Mouse (Mus musculus) v-Abl transformed pro-B cells (cell line): ENCODE measurements around the gene Abcg4.
"Not testable (repeated sequence)": the region's sequence is repeated elsewhere in the genome, so short reads cannot be mapped to it uniquely, and the experiment has no call there.

Source experiments
- in situ Hi-C, 2 experiments: fragments of 400-800 bp; cut with MboI; formaldehyde crosslinking; loops; one replicate each; pipeline ENCODE4 v1.15.1; 2025; ENCODE audit not compliant: unreplicated experiment in 2 of 2

The Abcg4 gene

DNA sequence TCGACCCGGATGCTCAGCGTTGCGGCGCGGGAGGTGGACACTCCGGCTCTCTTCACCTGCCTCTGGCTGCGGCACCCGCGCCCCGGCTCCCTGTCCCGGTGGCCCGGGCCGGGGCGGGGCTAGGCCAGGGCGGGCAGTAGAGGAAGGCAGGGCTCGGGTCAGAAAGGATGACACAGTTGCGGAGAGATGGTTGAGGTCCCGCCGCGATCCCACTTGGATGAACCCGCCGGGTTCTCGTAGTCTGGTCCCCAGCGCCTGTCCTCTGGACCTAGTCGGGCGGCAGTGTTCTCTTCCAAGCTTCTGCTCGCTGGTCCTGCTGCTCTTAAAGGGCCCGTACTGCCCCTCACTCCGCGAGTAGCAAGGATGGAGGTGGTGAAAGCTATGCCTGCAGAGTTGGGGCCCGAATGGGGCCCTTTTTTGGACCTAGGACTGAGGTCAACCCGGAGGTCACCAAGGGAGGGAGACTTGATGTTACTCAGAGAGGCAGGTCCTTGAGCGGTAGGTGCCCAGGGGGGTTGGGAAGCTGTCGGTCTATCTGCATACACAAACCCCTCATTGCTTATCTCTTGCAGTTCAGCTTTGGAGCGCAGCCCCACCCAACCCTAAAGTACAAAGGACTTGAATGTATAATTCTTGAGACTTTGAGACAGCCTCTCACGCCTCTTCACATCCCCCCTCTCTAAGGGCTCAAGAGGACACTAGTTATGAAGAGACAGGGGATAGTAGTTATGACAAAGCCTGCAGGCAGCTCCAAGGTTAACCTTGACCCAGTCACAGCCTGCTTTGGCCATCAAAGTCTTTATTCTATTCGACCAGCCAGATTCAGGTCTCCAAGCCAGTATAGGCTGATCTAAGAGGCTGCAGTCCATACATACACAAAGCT is at the start of gene Abcg4:
Gene Abcg4, minus strand, starts transcription at position 540 of the 883 bp plus-strand sequence.
- in situ Hi-C loops = no loop called here

DNA sequence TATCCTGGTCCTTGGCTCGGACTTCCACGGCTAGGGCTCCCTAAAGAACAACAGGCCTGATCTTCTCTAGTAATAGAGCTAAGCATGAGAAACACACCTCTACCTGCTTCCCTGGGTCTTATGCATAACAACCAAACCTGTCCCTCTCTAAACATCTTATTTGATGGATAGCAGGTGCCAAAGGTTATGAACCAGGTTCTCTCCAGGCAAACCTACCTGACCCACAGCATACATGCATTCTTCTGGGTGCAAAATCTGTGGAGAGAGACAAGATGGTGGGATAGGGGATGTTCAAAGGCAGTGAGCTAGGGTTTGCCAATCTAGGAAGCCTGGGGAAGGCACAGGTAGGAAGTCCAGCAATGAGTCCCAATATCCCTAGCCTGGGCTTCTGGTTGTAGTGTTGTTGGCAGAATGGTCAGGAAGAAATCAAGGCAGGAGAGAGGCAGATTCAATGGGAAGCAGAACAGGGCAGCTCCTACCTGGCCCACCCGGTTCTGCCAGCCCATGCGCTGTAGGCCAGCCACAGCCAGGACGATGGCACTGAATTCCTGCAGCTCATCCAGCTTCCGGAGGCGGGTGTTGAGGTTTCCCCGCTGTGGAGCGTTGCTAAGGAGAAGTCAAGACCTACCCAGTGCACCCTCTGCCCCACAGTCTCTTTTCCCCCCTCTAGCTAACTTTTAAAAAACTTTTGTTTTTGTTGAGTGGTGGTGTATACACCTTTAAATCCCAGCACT is 49.2 kb upstream of the Abcg4 start:
- in situ Hi-C loops = no loop called here

DNA sequence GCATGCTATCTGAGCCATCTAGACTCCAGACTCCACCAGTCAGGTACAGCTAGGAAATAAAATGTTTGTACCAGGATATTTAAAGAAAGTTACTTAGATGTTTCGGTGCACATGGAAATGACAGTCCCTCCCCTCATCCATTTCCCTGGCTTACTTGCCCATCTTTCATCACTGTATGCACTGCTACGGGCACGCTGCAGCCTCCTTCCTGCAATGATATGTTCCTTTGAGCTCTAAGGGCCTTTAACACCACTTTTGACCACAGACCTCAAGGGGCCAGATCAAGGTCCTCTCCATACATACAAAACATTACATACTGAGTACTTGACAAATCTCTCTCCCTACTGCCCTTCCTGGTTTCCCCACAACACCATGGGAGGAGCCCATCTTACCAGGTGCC is 48.5 kb upstream of the Abcg4 start:
- in situ Hi-C loops = no loop called here

DNA sequence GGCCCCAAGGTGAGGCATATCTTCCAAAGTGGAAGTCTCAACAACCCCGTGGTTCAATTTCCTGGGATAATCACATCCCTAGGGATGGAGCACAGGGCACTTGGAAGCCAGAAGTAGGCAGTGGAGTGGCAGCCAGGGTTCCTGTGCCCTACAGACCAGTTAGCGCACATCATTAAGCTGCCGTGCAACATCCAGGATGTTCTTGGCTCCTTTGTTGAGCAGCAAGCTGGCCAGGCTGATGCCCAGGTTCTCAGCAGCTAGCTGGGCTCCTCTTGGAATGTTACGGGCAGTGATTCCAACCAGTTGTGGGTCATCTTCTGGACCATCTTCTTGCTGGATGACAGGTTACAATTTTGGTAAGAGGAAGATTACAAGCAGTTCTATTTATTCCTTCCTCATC is 48.1 kb upstream of the Abcg4 start:
- in situ Hi-C loops = not testable (repeated sequence)

DNA sequence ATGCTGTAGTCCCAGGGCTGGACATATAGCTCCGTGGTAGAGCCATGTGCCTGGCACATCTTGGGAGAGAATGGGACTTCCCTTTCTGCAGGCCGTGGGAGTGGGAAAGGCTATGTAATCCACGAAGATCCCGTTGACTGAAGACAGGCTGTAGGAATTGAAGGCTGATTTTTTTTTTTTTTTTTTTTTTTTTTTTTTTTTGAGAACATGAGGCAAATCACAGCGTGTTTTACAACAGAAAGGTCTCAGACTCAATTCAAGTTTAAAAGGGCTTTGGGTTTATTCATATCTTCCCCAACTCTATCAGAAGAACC is 47.6 kb upstream of the Abcg4 start:
- in situ Hi-C loops = no loop called here

DNA sequence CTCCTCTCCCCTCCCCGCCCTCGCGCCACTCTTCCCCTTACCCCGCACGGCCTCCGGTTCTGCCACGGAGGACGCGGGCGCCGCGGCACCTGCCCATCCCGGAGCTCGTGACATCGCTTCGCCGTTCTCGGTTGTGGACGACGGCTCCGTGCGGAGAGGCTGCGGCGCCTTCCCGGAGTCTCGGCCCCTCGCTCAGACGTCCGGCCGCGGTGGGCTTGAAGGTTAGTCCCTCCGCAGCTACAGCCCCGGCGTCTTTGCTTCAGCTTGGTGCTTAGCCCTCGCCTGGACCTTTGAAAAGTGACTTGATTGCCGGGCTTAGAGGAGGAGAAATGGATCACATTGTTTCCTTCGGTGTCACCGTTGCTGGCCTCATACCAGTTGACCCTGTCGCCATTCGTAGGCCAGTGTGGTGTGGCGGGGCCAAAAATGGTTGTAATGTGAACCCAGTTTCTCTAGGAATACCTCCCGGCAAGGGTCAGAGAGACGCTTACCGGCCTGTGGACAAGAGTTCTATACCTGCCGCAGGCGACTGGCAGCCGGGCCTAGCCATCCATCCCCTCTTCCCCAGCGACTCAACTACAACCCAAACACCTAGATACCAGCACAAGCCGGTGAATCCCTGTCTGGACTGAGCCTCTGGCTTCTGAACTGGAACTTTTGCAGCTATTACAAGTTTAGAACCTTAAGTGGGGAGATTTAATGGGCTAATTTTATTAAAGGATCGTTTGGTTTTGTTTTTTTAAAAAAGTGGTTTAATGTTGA is 47.1 kb upstream of the Abcg4 start:
- in situ Hi-C loops = no loop called here

DNA sequence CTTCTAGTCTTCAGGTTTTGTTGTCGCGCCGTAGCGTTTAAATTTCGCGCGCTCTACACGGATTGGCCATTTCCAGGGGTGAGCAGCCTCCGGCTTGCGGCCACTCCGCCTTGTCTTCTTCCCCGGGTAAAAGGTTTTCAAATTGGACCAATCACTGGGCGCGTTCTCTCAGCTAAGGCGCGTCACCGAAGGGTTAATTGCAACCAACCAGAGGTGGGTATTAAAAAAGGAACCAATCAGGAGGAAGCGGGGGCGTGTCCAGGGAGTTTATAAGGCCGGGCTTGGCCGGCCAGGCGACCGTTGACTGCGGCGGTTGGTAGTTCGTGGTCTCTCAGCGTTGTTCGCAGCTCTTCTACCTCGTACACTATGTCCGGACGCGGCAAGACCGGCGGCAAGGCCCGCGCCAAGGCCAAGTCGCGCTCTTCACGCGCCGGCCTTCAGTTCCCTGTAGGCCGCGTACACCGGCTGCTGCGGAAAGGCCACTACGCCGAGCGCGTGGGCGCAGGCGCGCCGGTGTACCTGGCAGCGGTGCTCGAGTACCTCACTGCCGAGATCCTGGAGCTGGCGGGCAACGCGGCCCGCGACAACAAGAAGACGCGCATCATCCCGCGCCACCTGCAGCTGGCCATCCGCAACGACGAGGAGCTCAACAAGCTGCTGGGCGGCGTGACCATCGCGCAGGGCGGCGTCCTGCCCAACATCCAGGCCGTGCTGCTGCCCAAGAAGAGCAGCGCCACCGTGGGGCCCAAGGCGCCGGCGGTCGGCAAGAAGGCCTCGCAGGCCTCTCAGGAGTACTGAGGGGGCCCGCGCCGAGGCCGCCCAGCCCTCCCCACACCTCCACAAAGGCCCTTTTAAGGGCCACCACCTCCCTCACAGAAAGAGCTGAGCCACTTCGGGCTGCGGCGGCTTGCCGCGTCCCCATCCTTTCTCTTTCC is 46.2 kb upstream of the Abcg4 start, which contains the start of gene H2afx:
Gene H2afx, plus strand, starts transcription at position 299 of the 935 bp plus-strand sequence.
- in situ Hi-C loops = no loop called here

DNA sequence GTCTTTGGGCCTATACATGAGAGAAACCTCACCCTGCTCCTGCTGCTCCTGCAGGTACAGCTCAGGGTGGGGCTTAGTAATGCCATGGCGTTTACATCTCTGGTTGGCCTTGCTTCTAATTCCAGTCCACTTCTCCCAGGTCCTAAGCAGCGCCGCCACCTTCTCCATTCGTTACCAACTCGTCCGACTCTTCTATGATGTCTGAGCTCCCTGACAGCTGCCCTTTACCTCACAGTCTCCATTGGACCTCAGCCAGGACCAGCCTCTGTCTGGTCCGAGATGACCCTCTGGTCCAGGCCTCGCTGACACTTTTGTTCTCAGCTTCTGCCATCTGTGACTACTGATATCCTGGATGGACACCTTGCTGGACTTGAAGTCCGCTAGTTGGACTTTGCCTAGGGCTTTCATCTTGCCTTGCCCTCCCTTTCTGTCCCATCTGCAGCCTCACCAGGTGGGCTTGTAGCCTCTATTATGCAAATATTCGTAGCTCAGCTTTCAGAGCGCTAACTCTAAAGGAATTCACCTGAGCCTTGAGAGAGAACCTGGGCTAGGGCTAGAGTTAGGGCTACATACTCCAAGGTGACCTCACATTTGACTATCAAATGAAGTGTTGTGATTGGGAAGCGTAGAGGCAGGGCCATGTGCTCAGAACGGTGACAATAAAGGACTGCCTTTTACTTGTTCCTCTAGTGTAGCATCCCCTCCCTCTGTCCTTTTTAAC is 44.7 kb upstream of the Abcg4 start:
- in situ Hi-C loops = no loop called here

DNA sequence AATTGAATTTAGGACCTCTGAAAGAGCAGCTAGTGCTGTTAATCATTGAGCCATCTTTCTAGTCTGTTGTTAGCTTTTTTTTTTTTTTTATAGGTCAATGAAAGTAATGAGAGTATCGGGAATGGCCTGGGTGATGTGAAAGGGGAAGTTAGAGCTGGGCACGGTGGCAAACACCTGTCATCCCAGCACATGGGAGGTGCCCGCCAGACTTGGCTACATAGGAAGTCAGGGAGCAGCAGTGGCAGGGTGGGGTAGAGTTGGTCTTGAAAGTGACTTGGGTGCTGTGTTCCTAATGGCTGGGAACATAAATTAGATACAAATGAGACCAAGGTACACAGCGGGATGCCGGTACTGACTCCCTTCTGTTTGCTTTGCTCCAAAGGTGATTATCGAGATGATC is 42.3 kb upstream of the Abcg4 start:
- in situ Hi-C loops = no loop called here

DNA sequence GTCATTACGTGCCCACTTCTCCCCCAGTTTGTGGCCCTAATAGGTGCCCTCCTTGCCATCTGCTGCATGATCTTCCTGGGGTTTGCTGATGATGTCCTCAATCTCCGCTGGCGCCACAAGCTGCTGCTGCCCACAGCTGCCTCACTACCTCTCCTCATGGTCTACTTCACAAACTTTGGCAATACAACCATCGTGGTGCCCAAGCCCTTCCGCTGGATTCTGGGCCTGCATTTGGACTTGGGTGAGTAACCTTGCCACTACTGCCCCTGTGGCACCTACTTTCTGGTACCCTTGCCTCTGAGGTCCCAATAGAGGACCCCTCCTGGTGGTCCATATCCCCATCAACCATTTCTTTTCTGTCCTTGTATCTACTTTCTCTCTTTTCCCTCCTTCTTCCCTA is 39.5 kb upstream of the Abcg4 start:
- in situ Hi-C loops = no loop called here

DNA sequence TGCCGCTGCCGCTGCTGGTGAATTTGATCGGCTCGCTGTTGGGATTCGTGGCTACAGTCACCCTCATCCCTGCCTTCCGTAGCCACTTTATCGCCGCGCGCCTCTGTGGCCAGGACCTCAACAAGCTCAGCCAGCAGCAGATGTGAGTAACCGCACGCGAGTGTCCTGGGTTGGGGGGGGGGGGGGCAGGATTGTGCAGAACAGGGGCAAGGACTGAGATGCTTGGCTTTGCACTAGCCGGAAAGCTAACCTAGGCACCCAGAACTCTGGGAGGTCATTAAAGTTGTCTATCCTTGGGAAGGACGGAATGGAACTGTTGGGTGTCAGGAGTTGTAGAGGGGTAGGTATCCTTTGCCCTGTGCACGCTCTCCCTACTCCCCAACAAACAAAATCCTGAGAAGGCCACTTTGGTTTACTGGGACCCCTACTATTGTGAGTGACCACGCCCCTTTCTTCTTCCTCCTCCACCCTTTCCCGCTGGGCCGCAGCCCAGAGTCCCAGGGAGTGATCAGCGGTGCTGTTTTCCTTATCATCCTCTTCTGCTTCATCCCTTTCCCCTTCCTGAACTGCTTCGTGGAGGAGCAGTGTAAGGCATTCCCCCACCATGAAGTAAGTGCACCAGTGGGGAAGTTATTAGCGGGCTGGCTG is 38.8 kb upstream of the Abcg4 start:
- in situ Hi-C loops = no loop called here

DNA sequence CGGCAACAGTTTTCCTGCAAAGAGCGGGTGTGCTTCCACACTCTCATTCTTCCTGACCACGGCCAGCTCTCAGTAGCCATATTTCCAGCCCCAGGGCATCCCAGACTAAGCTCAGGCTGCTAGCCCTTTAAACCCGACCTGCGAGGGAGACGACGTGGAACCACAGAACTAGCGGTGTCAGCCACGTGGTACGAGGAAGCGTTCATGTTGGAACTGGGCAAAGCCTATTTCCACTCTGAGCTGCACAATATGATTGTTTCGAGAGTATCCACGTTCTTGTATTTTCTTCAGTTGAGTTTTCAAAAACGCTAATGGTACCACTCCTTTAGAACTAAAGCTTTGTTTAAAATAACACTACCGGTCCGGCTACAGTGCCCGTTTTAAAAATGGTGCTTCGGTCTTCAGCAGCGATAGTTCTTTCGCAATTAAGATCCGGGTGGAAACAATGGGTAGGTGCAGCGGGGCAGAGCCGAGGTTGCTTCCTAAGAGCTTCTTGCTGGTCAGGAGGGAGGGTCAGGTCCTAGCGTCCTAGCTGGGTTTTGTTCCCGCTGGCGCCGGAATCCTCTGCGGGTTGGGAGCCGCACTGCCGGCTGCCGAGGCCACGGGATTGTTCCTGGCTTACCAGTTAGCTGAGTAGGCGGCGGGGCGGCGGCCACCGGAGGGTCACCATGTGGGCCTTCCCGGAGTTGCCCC is 38.1 kb upstream of the Abcg4 start:
- in situ Hi-C loops = no loop called here

DNA sequence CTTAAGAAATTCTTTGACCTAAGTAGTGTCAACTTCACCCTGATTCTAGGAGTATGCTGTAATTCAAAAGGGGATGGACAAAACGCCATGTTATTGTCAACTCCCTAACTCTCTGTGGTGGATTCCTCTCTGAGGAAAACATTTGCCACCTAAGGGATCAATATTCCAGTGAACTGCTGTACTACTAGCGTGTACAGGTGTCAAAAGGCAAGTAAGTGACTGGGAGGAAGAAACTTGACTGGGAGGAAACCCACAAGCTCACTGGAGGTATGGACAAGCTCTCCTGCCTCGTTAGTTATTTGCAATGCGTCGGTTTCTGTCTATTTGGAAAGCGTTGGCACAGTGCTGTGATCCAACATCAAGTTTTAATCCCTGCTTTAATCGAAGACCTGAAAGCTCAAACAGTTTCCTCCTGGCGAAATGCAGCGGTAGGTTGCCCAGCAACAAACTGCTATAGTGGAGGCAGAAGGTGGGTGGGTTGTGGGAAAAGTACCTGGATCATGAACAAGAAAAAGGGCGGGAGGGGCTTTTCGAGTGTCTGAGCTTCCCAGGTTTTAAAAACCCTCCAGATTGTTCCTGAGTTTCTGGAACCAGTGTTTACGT is 37.5 kb upstream of the Abcg4 start, which contains the start of gene Dpagt1:
Gene Dpagt1, plus strand, starts transcription at position 252 of the 603 bp plus-strand sequence.
- in situ Hi-C loops = no loop called here

DNA sequence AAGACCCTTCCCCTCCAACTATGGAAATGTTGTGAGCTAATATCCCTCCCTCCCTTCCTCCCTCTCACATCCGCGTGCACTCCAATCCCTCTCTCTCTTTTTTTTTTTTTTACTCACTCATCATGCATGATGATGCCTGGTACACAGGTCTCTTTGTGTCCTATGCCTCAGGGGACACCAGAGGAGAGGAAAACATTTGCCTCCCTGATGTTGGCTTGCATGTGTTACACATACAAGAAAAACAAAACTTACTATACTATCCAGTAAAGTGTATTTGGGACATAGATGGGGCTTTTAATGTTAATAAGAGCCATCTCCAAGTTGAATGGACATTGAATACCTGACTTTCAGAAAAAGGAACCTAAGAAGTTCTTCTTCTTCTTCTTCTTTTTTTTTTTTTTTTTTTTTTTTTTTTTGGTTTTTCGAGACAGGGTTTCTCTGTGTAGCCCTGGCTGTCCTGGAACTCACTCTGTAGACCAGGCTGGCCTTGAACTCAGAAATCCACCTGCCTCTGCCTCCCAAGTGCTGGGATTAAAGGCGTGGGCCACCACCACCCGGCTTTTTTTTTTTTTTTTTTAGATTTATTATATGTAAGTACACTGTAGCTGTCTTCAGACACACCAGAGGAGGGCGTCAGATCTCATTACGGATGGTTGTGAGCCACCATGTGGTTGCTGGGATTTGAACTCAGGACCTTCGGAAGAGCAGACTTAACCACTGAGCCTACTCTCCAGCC is 36.8 kb upstream of the Abcg4 start:
- in situ Hi-C loops = not testable (repeated sequence)

DNA sequence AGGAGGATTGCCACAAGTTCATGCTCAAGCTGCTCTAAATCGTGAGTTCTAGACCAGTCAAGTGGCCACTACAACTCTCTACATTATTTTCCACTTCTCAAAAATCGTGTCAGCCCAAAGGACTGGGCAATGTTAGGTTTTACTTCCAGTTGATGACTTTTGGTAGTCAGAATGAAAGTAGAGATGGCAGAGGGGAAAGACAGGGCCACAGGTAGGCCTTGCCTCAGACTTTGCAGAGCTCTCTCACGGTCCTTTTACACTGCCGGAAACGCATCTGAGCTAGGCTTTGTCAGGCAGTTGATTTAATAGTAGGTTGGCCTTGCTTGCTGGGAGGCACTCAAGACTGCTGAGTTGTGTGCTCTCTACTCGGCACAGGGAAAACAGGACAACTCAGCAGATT is 35.7 kb upstream of the Abcg4 start:
- in situ Hi-C loops = no loop called here

DNA sequence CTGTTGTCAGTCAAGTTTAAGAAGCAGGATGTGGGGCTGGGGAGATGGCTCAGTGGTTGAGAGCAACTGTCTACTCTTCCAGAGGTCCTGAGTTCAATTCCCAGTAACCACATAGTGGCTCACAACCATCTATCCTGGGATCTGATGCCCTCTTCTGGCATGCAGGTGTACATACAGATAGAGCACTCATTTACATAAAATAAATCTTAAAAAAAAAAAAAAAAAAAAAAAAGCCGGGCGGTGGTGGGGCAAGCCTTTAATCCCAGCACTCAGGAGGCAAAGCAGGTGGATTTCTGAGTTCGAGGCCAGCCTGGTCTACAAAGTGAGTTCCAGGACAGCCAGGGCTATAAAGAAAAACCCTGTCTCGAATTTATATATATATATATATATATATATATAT is 35.2 kb upstream of the Abcg4 start:
- in situ Hi-C loops = not testable (repeated sequence)

DNA sequence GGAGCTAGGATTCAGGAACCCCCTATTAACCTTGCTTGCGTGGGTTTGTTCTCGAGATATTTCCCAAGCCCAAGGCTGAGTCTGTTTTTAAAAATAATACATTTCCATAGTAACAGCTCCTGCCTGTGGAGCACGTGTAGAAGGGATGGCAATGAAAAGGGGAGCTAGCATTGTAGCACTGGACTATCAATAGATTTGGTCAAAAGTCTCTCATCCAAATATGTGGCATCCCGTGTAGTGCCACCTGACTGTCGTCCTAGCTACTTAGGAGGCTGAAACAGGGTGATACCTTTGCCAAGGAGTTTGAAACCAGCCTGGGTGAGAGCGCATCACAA is 32.4 kb upstream of the Abcg4 start:
- in situ Hi-C loops = no loop called here
